Mouse (Mus musculus) megakaryocyte, embryonic 14.5 days (primary cell): ENCODE data around the gene Slc39a11.

Experiments
- FLI1 ChIP-seq: IDR thresholded peaks from 2 replicates; pipeline ENCODE4 v1.6.1; 2012; ENCODE audit warnings: low read length, inconsistent platforms, mixed read lengths
- GATA1 ChIP-seq: IDR thresholded peaks from 3 replicates; pipeline ENCODE4 v1.6.1; 2012; ENCODE audit warnings: mixed read lengths, low read length, inconsistent platforms, borderline replicate concordance

GRCm38 (mm10) chr11:113554701-113555360, 95.0 kb downstream of the Slc39a11 start:
- no peak for TF ChIP-seq GATA1
- no peak for TF ChIP-seq FLI1
